Mouse (Mus musculus): Measurements from ENCODE around the gene Rab5a.

The Rab5a gene

DNA sequence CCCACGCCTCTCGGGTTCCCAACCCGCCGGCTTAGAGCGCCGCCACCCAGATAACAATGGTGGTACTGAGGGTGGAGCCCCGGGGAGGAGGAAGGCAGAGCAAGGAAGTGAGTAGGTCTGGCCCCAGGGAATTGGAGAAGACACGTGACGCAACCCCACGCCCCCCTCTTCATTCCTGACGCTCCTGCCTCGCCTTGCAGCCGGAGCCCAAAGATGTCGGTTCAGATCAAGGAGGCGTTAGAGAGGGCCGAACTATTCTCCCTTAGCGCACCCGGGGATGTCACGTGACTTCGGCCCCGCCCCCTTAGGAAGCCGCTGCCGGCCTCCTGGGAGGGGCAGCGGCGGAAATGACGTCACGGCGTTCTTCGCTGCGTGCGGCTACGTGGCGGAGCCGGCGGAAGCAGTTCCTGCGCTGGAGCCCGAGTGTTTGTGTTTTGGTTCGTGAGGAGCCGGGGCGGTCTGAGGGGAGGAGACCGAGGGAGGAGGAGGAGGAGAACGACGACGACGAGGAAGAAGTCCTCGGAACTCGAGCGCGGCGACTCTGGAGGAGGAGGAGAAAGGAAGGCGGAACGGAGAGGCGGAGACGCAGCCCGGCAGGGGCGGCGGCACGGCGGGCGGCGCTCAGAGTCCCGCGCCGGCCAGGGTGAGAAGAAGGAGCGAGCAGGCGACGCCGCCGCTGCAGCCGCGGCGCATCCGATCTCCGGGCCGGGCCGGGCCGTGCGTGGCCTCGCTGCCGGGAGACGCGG lies at the start of gene Rab5a:
Gene Rab5a, plus strand, starts transcription at position 377 of the 746 bp plus-strand sequence.
- POLR2A ChIA-PET: interaction anchor here in 3 of 4 experiments (0.8 to 4.5 kb wide), 43 partner anchors 9 to 212 kb away, joined by 3 to 66 read pairs (median 6); partner anchors contain the start of genes Efhb (in 3 of the 3) and Sgo1 (in 1 of the 3)
- CTCF ChIA-PET: interaction anchor here in 1 of 4 experiments (1.5 kb wide), 1 partner anchor 12 kb away, joined by 5 read pairs; no protein-coding TSS in a partner anchor

DNA sequence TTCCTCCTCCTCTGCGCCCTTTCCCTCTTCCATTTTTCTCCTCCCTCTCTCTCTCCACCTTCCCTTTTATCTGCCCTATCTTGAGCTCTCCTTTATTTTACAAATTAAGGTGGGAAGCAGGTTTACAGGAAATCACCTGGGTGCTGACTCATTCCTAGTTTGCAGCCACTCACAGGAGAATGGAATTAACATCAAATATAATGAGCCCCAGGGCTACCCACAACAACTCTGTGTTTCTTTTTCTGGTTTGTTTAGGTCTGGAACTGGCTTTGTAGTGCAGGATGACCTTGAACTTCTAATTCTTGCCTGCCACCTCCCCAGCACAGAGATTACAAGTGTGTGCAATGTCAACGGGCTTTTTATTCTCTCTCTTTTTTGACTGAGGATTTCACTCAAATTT lies 22.9 kb upstream of the Rab5a start:
- ChIA-PET CTCF (no interaction called here), POLR2A (interaction anchor here in 2 of 4 experiments (0.6 to 2.6 kb wide), 9 partner anchors 11 to 105 kb away, joined by 3 to 20 read pairs (median 3); partner anchors contain the start of gene Rab5a (in 1 of the 2))

DNA sequence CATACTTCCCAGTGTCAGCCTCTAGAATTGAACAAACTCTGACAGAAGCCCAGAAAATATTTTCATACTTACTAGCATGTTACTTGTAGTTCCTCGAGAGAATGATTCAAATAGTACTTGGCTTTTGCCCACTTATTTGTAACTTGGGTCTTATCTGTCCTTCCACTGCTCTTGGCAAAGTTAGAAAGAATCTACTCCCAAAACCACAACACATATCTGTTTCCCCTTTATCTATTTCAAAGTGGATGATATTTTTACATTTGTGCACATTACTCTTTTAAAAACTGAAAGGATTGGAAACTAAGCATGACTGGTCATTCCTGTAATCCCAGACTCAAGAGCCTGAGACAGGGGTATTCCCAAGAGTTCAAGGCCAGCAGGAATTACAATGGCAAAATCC lies 22.3 kb upstream of the Rab5a start:
- ChIA-PET POLR2A (interaction anchor here in 2 of 4 experiments (1.0 to 2.6 kb wide), 5 partner anchors 10 to 105 kb away, joined by 3 to 20 read pairs (median 4); partner anchors contain the start of gene Rab5a (in 1 of the 2)), CTCF (no interaction called here)

DNA sequence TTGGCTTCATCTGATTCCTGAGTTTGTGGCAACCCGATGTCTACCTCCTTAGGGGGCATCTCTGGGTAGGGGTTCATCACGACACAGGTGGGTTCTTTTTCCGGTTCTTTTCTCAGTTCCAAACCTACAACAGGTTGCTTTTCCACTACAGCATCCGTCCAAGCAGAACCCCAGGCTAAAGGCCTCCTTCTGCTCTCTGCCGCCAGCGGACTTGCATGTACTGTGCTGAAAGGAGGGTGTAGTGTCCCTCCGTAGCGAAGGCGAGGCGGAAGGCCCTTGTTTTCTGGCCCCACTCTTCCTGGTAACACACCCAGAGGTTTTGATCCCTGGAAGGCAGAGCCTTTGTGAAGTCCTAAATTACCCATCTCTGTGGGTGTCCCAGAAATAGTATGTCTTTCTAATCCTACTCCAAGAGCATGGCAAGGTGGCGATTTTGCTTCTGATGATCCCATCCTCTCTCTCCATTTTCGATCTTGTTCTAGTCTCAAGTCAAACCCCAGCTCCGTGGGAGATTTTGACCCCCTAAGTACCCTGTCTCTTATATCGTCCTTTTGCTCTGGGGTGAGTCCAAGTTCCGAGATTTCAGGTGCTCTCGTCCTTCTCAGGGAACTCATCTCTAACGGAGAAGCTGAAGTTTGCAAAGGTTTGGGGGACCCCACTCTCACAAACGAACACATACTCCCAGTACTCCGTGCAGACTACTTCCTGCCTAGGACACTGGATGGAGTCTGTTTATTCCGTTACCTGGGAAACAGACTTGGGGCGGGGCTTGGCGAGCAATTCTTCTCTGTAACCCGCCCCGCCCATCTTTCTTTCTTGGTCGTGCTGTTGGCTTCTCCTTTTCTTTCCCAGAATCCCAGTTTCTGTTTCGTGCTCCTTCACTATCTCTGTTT lies 16.2 kb upstream of the Rab5a start, which contains the start of gene Efhb:
Gene Efhb, minus strand, starts transcription at position 719 of the 893 bp plus-strand sequence.
- ChIA-PET POLR2A (interaction anchor here in 3 of 4 experiments (0.6 to 5.8 kb wide), 22 partner anchors 9 to 234 kb away, joined by 3 to 42 read pairs (median 5); partner anchors contain the start of genes Rab5a (in 3 of the 3) and Sgo1 (in 1 of the 3)), CTCF (interaction anchor here in 2 of 4 experiments (0.6 to 1.4 kb wide), 3 partner anchors 60 to 130 kb away, joined by 3 to 4 read pairs (median 4); no protein-coding TSS in a partner anchor)

DNA sequence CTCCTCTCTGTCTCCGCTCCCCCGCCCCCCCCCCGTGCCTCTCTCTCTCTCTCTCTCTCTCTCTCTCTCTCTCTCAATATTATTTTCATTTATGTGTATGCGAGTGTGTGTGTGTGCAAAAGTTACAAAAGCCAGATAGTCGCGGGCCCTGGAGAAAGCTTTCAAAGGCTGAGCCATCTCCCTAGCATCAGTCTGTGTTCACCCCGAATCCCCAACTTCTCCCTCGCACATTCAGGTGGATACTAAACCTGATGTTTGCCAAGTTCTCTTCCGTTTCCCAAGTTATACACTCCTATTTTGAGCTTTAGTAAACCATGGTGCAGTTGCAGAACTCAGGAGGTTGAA lies 15.6 kb upstream of the Rab5a start:
- ChIA-PET CTCF (interaction anchor here in 2 of 4 experiments (0.6 kb wide), 2 partner anchors 61 to 129 kb away, joined by 3 to 4 read pairs; no protein-coding TSS in a partner anchor), POLR2A (interaction anchor here in 3 of 4 experiments (0.6 to 5.8 kb wide), 24 partner anchors 8 to 233 kb away, joined by 3 to 42 read pairs (median 5); partner anchors contain the start of genes Rab5a (in 3 of the 3) and Sgo1 (in 1 of the 3))

DNA sequence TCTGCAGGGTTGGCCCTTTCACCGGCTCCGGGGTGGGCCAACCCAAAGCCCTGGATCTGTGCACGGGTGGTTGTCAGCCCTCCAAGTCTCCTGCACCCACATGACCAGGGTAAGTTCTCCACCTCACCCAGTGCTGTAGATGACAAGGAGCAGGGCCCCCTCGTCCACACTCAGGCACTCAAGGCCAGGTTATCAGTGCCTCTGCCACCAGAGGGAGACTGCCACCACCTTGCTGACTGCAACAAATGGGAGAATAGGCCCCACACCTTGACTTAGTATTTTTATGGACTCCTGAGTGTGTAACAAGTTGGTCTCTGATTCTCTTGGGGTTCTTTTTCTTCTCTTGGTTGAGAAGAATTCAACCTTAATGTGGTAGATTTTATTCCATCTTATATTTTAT lies 13.5 kb upstream of the Rab5a start:
- ChIA-PET POLR2A (interaction anchor here in 2 of 4 experiments (0.7 to 3.5 kb wide), 8 partner anchors 9 to 224 kb away, joined by 3 to 28 read pairs (median 6); partner anchors contain the start of genes Rab5a (in 1 of the 2) and Sgo1 (in 1 of the 2)), CTCF (interaction anchor here in 1 of 4 experiments (1.0 to 1.1 kb wide), 2 partner anchors 8 to 15 kb away, joined by 3 to 7 read pairs; no protein-coding TSS in a partner anchor)

DNA sequence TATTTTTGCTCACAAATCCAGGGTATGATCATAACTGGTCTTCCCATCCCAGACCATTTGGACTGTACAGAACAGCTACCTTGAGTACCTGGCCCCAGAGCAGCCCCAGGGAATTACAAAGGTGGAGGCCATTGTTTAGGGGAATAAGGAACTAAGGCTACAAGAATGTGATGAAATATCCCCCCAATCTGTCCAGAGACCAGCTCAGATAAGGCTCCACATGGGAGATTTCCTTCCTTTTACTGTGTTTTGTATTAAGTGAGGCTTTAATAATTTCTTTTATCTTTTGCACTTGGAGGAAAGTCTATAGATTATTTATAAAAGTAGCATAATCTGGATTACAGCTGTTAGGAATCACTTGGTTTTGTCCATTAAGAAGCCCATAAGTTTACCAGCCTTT lies 10.3 kb upstream of the Rab5a start:
- CTCF ChIA-PET: interaction anchor here in 1 of 4 experiments (0.6 kb wide), 1 partner anchor 139 kb away, joined by 3 read pairs; no protein-coding TSS in a partner anchor
- POLR2A ChIA-PET: interaction anchor here in 3 of 4 experiments (0.6 to 3.5 kb wide), 12 partner anchors 8 to 286 kb away, joined by 3 to 24 read pairs (median 5); partner anchors contain the start of gene Rab5a (in 1 of the 3)

DNA sequence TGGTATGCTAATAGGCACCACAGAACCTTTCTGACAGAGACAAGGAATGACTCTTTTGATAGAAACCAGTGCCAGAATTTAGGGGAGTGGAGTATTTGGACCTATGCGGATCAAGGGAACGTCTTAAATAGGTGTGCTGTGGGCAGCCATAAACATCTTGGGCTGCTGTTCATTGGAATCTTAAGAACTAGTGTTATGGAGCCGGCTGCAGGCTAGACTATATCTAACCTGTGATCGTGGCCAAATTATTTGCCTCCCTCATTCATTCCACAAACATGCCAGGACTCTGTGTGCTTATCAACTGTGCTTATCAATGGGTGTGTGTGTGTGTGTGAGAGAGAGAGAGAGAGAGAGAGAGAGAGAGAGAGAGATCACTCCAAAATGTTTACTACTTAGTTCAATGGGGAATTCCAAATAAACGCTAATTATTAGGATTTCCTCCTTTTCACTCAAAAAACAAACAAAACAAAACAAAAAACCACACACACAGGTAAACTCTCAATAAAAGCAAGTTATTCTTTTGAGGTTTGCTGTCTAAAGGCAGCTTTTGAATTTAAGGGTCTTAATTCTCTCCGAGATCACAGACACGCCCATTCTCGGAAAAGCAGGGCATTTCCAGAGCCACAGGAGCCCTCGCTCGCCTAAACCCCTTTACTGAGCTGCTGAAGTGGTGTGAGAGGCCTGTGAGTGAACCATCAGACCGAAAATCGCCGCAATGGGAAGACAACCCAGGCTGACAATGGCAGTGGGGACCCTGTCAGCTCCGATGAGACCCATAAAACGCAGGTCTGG lies 772 bp upstream of the Rab5a start:
- ChIA-PET CTCF (interaction anchor here in 1 of 4 experiments (0.6 kb wide), 2 partner anchors 32 to 608 kb away, joined by 3 to 4 read pairs; no protein-coding TSS in a partner anchor), POLR2A (interaction anchor here in 3 of 4 experiments (0.6 to 4.5 kb wide), 28 partner anchors 10 to 268 kb away, joined by 3 to 42 read pairs (median 6); partner anchors contain the start of genes Efhb (in 3 of the 3) and Sgo1 (in 1 of the 3))

DNA sequence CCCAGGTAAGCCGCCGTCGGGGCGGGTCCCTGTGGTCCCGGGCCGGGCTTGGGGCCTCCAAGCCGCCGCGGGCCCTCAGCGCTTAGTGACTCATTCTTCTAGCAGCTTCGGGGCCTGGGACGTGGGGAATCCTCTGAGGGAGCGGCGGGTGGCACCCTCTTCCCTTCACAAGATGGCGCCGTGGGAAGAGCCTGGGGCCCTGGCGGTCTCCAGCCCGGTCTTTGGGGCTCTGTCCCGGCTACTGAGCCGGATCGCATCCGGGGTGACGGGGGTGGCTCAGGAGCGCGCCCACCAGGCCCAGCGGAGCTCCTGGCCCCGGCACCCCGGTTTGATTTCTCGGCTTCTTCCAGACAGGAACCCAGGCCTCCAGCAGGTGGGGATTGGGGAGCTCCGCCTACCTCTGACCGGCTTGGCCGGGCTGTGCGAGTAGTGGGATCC lies 589 bp downstream of the Rab5a start:
- ChIA-PET CTCF (interaction anchor here in 1 of 4 experiments (1.5 kb wide), 1 partner anchor 12 kb away, joined by 5 read pairs; no protein-coding TSS in a partner anchor), POLR2A (interaction anchor here in 3 of 4 experiments (0.7 to 4.5 kb wide), 43 partner anchors 8 to 211 kb away, joined by 3 to 66 read pairs (median 6); partner anchors contain the start of genes Efhb (in 3 of the 3) and Sgo1 (in 2 of the 3))

DNA sequence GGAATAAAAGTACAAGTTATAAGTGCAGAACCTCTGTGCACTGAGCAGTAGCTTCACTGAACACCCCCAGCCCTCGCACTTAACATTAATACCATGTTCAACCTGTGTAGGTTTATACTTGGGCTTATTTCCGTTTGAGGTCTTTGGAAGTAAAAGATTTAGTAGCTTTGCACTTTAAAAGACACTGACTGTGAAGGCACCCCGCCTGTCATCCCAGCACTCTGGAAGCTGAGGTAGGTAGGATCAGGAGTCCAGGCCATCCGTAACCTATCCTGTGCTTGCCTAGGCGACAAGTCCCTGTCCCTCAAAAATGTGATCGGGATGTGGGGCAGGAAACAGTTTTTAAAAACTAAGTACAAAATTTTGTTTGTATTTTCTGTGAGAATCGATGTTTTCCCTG lies 1.4 kb downstream of the Rab5a start:
- POLR2A ChIA-PET: interaction anchor here in 3 of 4 experiments (0.7 to 4.5 kb wide), 48 partner anchors 8 to 209 kb away, joined by 3 to 66 read pairs (median 5); partner anchors contain the start of genes Efhb (in 2 of the 3) and Sgo1 (in 2 of the 3)
- CTCF ChIA-PET: interaction anchor here in 1 of 4 experiments (0.6 to 1.5 kb wide), 2 partner anchors 11 to 16 kb away, joined by 5 to 7 read pairs; no protein-coding TSS in a partner anchor

DNA sequence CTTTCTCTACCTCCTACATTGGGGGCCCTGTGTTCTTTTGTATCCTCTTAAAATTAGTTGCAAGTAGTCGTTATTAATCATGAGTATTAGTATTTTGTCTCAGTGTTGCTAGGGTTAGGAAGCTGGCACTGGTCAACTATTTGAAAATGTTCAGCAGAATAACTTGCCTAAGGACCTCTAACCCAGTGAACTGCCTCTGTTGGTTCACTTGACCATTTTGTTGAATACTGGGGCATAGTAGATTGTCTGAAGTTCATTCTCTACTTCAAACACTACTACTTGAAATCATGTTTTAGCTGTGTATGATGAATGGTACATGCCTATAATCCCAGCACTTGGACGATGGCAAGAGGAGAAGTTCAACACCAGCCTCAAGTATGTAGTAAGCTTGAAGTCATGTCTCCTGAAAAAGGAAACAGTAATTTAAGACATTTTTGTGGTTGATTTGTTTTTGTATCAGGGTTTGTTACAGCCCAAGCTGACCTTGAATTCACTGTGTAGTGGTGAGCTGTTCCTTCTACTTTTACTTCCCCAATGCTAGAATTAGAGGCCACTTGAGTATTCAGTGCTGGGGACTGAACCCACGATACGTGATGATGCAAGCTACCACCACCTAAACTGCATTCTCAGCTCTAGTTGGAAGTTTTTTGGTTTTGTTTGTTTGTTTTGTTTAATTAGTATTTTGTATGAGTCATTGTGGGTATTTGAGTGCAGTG lies 9.4 kb downstream of the Rab5a start:
- ChIA-PET CTCF (interaction anchor here in 1 of 4 experiments (0.6 kb wide), 1 partner anchor 9 kb away, joined by 4 read pairs; no protein-coding TSS in a partner anchor), POLR2A (interaction anchor here in 3 of 4 experiments (0.7 to 6.3 kb wide), 13 partner anchors 7 to 188 kb away, joined by 3 to 66 read pairs (median 3); partner anchors contain the start of genes Rab5a (in 2 of the 3) and Efhb (in 1 of the 3))

DNA sequence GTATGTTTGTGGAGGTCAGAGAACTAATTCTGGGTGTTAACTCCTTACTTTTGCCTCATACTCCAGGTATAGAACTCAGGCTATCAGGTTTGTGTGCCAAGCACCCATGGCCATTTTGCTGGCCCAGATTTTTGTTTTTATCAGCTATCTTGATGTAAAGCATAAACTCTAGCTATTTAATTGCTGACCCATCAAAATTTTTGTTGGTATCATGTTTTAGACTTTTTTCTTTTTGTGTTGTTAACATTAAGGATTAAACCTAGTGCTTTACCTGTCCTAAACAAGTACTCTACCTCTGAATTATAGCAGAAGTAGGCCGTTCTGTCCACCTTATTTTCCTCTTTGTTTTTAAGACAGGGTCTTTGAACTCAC lies 10.0 kb downstream of the Rab5a start:
- ChIA-PET POLR2A (interaction anchor here in 3 of 4 experiments (0.7 to 6.3 kb wide), 14 partner anchors 8 to 1195 kb away, joined by 3 to 66 read pairs (median 3); partner anchors contain the start of genes Rab5a (in 2 of the 3) and Efhb (in 1 of the 3)), CTCF (interaction anchor here in 1 of 4 experiments (0.6 kb wide), 1 partner anchor 9 kb away, joined by 4 read pairs; no protein-coding TSS in a partner anchor)

DNA sequence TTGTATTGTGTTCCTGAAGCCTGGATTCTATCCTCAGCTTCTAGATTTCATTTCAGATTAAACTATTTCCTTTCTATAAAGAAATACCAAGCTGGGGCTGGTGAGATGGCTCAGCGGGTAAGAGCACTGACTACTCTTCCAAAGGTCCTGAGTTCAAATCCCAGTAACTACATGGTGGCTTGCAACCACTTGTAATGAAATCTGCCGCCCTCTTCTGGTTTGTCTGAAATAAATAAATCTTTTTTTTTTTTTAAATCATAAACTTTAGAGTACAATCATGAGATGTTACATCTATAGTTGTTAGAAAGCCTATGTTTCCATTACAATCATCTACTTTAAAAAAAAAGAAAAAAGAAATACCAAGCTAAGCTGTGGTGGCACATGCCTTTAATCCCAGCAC lies 23.9 kb downstream of the Rab5a start:
- CTCF ChIA-PET: interaction anchor here in 1 of 4 experiments (0.6 kb wide), 1 partner anchor 30 kb away, joined by 3 read pairs; no protein-coding TSS in a partner anchor
- POLR2A ChIA-PET: interaction anchor here (0.6 to 2.4 kb wide), 13 partner anchors 9 to 156 kb away, joined by 3 to 13 read pairs (median 5); no protein-coding TSS in a partner anchor

DNA sequence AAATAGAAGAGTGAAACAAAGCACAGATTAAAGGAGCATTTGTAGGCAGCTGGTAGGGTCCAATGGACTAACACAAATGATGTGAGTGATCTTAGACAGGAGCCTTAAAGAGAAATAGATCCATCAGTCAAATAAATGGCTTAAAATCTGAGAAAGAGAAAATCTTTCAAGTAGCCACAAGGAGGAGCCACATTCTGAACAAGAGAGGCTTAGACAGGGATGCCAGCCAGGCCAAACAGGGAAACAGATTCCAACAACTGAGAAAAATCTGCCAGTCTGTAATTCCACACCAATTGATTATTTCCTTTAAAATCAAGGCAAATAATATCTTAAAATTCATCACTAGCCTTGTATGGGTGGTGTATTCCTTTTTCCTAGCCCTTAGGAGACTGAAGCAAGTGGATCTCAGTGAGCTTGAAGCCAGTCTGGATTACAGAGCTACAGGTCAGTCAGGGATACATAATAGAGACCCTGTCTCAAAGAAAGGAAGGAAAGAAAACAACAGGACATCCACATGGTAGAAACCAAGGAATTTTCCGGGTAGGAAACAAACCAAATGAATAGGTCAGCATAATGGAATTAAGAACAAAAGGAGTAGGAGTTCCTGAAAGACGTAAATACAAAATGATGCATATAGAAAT lies 33.4 kb downstream of the Rab5a start:
- ChIA-PET CTCF (interaction anchor here in 3 of 4 experiments (0.5 to 1.9 kb wide), 7 partner anchors 109 to 1078 kb away, joined by 3 to 9 read pairs (median 4); no protein-coding TSS in a partner anchor), POLR2A (interaction anchor here in 3 of 4 experiments (0.5 to 2.1 kb wide), 8 partner anchors 10 to 379 kb away, joined by 3 to 8 read pairs (median 3); no protein-coding TSS in a partner anchor)

DNA sequence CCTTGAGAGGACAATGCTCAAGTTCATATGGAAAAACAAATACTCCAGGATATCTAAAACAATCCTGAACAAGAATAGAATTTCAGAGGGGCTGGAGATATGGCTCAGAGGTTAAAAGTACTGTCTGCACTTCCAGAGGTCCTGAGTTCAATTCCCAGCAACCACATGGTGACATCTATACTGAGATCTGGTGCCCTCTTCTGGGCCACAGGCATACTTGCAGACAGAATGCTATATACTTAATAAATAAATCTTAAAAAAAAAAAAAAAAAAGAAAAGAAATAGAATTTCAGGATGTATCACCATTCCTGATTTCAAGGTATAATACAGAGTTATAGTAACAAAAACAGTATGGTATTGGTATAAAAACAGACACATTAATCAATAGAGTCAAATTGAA lies 40.3 kb downstream of the Rab5a start:
- POLR2A ChIA-PET: no interaction called here
- CTCF ChIA-PET: no interaction called here
